Mouse (Mus musculus) neutrophil, adult 5-6 weeks (primary cell): ENCODE measurements around the gene Tsen2. TPM values are rescaled to one million over a fixed set of nuclear protein-coding genes. Genes with fewer than 3 reads are reported as not detected.

ENCODE experiments used
- total RNA-seq: library from RNA; stranded (forward); fragments of 200-1000 nt; gene quantifications from 2 replicates; pipeline ENCODE4 v1.2.3, GENCODE M21; 2017

Tsen2 gene
- total RNA-seq, 1 experiment from 2014 or later = 5.4 TPM

Other genes with a start within 250 kb of the Tsen2 start
- 0.61 and 0.93 TPM in 2 replicates for gene Pparg, start 183.7 kb upstream of the Tsen2 start, total RNA-seq
- gene Mkrn2os, start 47.9 kb downstream of the Tsen2 start, total RNA-seq = not detected in 2 replicates
- gene Mkrn2, start 57.2 kb downstream of the Tsen2 start, total RNA-seq = 13.4 and 17.6 TPM in 2 replicates
- gene Raf1, start 132.0 kb downstream of the Tsen2 start, total RNA-seq = 278 and 293 TPM in 2 replicates
- 15.1 and 20.1 TPM in 2 replicates for gene Tmem40, start 217.7 kb downstream of the Tsen2 start, total RNA-seq
- 0.86 and 1.0 TPM in 2 replicates for gene Cand2, start 229.9 kb downstream of the Tsen2 start, total RNA-seq